In the genomic region with DNA sequence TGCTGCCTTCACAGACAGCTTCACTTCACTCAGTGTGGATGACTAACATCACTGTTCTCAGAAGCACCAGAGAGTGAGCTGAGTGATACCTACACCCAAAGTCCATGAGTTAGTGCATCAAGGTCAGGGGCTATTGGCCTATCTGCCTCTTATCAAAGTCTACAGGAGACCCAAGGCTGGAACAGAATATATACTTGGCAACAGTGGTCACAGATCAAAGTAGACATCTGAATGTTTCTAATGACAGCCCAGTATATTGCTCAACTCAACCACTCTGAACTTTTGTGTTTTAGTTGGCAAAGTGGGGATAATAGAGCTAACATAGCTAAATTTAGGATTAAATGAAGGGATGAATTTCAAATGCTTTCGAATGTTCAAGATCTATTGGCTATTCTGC, we compare ENCODE assay signal across 30 mouse cellular contexts.
"Had no signal": no experiment of that assay in that cellular context is flagged by ENCODE, and none has a peak within 500 bp of the region (broad histone marks: within the 10 kb centered on the region; RNA-seq: fewer than 3 reads in every experiment).

No protein-coding gene starts in this region.

- H3K4me3 ChIP-seq: left cerebral cortex, adult 2 months; limb, embryonic 10.5 days; limb, embryonic 12.5 days; limb, embryonic 13.5 days; limb, embryonic 15.5 days; liver, embryonic 12.5 days; liver, embryonic 13.5 days; liver, embryonic 15.5 days; lung, embryonic 15.5 days; megakaryocyte, embryonic 14.5 days; midbrain, embryonic 10.5 days; midbrain, embryonic 12.5 days; midbrain, embryonic 13.5 days; midbrain, embryonic 15.5 days; myocyte; neural tube, embryonic 12.5 days had no signal

- H3K4me1 ChIP-seq: limb, embryonic 15.5 days; liver, embryonic 12.5 days; liver, embryonic 13.5 days; liver, embryonic 15.5 days; megakaryocyte, embryonic 14.5 days; midbrain, embryonic 13.5 days; midbrain, embryonic 15.5 days; neural tube, embryonic 12.5 days had no signal

- H3K9me3 ChIP-seq: limb, embryonic 10.5 days; limb, embryonic 12.5 days; limb, embryonic 13.5 days; limb, embryonic 15.5 days; liver, embryonic 12.5 days; liver, embryonic 13.5 days; liver, embryonic 15.5 days; lung, embryonic 15.5 days; midbrain, embryonic 10.5 days; midbrain, embryonic 12.5 days; midbrain, embryonic 13.5 days; midbrain, embryonic 15.5 days; neural tube, embryonic 12.5 days had no signal

- H3K4me2 ChIP-seq: limb, embryonic 12.5 days; limb, embryonic 13.5 days; limb, embryonic 15.5 days; liver, embryonic 11.5 days; liver, embryonic 12.5 days; liver, embryonic 13.5 days; liver, embryonic 15.5 days; lung, embryonic 14.5 days; lung, embryonic 15.5 days; midbrain, embryonic 11.5 days; midbrain, embryonic 12.5 days; midbrain, embryonic 13.5 days; midbrain, embryonic 15.5 days; neural tube, embryonic 12.5 days had no signal

- H3K36me3 ChIP-seq: limb, embryonic 10.5 days; limb, embryonic 12.5 days; limb, embryonic 13.5 days; limb, embryonic 15.5 days; liver, embryonic 12.5 days; liver, embryonic 13.5 days; liver, embryonic 15.5 days; lung, embryonic 15.5 days; midbrain, embryonic 10.5 days; midbrain, embryonic 12.5 days; midbrain, embryonic 13.5 days; midbrain, embryonic 15.5 days; neural tube, embryonic 12.5 days had no signal

- DNase-seq: liver; liver, embryonic 13.5 days; lung, adult 18-20 months; lung, adult 2 months; lung, postnatal 10 days; lung, postnatal 14 days; lung, postnatal 36 days; lung, postnatal 4 days had no signal

- H3K27ac ChIP-seq: left cerebral cortex, adult 2 months; limb, embryonic 10.5 days; limb, embryonic 13.5 days; limb, embryonic 15.5 days; liver, embryonic 12.5 days; liver, embryonic 13.5 days; liver, embryonic 14.5 days; liver, embryonic 15.5 days; lung, embryonic 15.5 days; macrophage; midbrain, embryonic 10.5 days; midbrain, embryonic 12.5 days; midbrain, embryonic 13.5 days; midbrain, embryonic 15.5 days; neural tube, embryonic 12.5 days had no signal

- H3K9ac ChIP-seq: limb, embryonic 12.5 days; limb, embryonic 13.5 days; limb, embryonic 15.5 days; liver, embryonic 12.5 days; liver, embryonic 13.5 days; liver, embryonic 14.5 days; liver, embryonic 15.5 days; lung, embryonic 14.5 days; lung, embryonic 15.5 days; midbrain, embryonic 12.5 days; midbrain, embryonic 13.5 days; midbrain, embryonic 15.5 days; neural tube, embryonic 12.5 days had no signal

- ATAC-seq: liver, embryonic 12.5 days; lung, postnatal 0 days; midbrain, embryonic 13.5 days; midbrain, embryonic 15.5 days; midbrain, embryonic 16.5 days had no signal

- H3K27me3 ChIP-seq: limb, embryonic 12.5 days; limb, embryonic 13.5 days; limb, embryonic 15.5 days; liver, embryonic 12.5 days; liver, embryonic 13.5 days; liver, embryonic 15.5 days; lung, embryonic 15.5 days; megakaryocyte, embryonic 14.5 days; midbrain, embryonic 12.5 days; midbrain, embryonic 13.5 days; midbrain, embryonic 15.5 days; neural tube, embryonic 12.5 days had no signal
